Mouse (Mus musculus) right cerebral cortex, postnatal 36 days (tissue): ENCODE data around the gene Rab36.

Experiments
- DNase-seq, 2 experiments: peaks; one replicate each; pipeline ENCODE4 v3.0.0; 2022; ENCODE audit warnings: low spot score in 2 of 2, mixed read lengths in 1 of 2

Gene Rab36

DNA sequence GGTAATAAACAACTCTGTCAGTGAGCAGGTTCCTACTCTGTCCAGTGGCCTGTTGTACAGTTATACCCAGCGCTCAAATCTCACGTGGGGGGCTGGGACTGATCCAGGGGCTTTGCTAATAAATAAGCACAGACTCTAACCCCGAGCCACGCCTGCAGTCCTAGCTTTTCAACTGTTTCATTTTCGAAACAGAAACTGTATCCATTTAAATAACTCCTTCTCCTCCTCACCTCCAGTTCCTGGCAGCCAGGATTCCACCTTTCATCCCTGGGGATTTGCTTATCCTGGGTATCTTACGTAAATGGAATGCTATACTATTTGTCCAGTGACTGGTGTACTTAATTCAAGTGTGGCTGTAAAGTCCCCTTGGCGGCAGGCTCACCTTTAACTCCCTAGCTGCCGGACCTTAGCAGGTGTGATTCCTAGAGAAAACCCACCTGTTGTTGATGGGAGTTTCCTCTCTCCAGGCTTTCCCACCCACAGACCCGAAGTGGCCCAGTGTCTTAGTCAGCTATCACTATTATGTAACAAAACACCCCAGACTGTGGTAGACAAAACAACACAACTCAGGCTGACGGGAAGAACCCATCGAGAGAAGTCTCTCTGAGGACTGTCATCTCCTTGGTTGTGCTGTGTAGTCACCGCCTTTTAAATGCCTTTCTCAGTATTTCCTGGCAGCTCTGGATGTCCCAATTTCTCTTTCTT is 31.9 kb downstream of the Rab36 start:
- DNase-seq = no peak

DNA sequence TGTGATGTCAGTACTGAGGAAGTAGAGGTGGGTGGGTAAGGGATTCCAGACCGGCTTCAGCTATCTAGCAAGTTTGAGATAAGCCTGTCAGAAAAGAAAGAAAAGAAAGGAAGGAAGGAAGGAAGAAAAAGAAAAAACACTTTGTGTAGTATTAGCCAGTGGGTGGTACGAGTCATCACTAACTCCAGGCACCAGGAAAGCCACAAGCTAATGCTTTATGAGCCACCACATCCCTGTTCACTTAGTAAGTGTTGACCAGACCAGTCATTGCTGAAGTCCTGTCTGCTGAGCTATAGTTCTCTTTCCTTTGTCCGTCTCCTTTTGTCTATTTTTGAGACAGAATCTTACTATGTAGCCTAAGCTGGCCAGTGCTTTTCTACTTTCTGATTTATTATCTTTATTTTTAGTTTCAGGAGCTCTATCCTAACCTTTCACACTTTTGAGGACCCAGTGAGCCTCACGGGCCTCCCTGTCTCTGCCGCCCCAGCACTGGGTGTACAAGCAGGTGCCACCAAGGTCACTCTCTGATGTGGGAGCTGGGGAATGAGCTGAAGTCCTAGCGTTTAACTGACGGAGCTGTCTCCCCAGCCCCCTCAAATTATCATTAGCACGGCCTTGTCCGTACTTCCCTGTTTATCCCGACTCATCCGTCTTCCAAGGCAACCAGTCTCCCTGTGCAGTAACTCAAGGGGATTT is 33.6 kb downstream of the Rab36 start:
- no peak for DNase-seq

DNA sequence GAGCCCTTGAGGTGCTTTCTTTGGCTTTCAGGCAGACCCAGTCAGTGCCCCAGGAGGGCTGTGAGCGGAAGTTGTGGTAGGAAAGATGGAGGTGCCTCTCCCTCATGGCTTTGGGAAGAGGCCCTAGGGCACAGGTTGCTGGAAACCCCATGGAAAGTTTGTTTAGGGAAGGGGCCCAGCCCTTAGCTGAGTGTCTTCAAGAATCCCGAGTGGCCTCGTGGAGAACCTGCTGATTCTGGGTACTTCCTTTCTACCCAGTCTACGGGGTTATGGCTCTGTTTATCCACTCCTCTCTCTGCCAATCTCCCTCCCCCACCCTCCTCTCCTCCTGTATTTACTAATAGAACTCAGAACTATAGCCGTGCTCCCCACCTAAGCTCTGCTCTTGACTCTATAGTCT is 38.8 kb downstream of the Rab36 start:
- no peak for DNase-seq

DNA sequence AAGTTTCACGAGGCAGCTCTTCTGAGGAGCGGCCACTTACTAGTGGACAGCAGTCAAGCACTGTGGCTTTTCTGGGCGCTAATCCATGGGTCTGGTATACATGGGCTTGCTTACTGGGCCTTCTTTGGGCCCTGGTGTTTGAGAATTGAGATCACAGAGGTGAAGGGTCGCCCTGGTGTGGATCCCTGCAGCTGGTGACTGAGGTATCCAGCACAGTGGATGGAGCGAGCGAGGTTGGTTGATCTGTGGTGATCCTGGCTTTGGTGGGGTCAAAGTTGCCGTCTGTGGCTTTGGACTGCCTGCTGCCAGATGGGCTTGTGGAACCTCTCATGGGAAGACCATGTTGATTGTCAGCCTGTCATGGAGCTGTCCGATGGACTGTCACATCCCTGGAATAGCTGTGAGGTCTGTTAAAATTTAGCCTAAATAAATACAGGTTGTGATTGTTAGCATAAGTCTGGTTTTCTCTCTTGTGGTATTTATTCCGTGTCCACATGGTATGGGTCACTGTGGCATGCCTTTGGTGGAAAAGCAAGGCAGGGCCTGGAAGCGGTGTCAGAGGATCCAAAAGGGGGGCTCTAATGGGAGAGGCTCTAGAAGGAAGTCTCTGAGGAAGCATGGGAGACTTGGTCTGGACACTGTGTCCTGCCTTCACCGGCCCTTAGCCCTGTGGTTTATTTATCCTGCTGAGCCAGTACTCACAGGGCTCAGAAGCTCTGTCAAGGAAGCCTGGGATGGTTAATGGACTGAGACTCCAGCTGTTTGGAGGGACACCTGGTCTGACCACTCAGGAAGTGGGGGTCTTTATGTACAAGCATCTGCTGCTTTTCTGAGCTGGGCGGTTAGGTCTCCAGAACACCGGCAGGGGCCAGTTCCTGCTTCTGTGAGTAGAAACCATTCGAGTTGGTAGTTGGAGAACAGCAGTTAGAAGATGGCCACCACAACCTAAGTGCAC is 41.6 kb downstream of the Rab36 start:
- DNase-seq = no peak

DNA sequence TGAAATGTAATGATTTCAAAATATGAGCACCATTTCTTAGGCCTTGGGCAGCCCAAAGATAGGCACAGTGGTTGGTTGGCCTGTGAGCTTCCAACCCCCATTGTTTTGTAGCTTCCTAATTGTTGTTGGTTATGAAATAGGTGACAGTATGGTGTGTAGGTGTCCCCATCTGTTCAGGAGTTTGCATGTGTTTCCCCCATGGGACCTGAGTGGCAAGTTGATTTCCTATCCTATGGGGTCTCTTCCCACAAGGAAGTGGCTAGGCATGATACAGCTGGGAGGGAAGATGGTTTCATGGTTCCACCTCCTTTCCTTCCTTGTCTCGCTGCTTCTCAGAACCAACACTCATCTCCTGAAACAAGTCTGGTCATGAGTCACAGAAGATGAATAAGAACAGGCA is 48.5 kb downstream of the Rab36 start:
- DNase-seq = no peak

DNA sequence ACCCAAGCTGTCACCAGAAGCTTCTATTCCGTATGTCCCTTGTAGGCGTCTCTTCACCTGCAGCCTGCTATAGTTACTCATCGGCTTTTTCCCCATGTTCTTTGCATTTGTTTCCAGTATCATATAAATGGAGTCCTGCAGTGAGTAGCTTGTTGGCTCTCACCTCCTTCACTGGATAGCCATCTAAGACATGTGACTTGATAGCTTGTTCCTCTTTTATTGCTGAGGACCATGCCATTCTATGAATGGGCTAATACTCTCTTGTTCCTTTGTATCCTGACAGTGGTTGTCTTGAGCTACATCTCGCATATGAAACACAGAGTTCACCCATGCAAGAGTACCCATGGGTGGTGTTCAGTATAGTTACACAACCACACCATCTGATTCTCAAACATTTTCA is 51.6 kb downstream of the Rab36 start:
- DNase-seq = no peak

DNA sequence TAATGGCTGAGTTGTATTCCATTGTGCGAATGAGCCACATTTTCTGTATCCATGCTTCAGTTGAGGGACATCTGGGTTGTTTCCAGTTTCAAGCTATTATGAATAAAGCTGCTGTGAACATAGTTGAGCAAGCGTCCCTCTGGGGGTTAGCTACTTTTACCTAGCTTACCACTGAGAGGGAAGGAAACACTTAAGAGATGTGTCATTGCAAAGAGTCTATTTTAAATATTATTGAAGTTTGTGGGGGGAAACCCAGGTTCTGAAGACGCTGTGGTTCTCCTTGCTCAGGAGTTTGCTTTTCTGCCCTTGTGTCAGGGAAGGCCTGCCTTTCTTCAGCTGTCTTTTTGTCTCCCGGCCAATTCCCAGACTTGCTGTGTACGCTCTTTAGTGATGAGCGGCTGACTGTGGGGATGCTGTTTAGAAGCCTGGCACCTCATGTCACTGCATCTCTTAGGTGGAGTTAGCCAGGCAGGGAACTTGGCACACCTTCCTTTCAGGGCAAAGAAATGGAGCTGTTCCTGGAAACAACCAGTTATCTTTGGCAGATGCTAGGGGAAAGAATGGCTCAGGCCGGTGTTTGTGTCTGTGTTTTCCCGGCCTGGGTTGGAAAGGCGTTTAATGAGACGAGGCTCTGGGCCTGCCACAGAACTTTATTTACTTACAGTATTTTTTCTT is 54.8 kb downstream of the Rab36 start:
- no peak for DNase-seq

DNA sequence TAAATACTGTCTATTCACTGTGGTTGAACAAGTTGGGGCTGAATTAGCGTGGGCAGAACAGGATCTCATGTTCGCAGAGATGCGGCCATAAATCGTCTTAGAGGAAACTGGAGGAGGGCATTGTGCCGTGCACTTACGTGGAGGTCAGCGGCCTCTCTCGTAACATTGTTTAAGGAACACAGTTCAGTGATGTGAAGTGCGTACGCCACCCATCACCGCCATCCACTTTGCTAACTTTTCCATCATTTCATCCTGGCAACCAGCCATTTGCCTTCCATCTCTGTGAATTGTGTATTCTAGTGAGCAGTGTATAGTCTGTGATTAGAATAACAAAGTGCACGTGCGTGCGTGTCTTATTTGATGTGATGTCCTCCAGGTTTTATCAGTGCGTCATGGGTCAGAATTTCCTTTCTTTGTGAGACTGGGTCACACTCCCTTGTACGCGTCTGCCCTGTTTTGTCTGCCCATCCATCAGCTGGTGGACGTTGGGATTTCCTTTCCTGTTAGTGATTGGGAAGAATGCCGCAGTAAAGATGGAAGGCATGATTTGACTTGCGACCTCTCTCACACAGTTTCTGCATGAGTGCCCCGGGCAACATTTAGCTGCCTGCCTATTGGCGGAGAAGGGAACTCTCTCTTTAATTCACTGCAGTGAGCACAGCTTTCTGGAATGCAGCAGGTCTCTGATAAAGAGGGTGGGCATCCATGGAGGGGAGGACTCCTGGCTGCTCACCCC is 56.6 kb downstream of the Rab36 start:
- DNase-seq = no peak

DNA sequence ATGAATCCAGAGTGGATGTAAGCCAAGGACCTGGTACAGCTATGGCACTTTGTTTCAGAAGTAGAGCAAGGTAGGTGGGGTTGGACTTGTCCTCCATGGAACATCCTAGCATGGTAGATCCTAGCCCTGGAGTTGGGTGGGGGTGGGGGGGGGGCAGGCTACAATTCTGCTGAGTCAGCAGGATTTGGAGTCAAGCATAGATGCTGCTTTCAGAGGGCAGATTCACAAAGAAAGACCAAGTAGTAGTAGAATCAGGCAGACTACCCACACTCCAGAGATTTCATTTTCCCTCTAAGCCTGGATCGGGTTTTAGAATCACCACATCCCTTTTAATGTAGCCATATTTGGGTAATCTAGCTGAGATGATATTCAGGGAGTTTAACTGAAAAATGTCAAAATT is 57.5 kb downstream of the Rab36 start:
- DNase-seq = no peak

DNA sequence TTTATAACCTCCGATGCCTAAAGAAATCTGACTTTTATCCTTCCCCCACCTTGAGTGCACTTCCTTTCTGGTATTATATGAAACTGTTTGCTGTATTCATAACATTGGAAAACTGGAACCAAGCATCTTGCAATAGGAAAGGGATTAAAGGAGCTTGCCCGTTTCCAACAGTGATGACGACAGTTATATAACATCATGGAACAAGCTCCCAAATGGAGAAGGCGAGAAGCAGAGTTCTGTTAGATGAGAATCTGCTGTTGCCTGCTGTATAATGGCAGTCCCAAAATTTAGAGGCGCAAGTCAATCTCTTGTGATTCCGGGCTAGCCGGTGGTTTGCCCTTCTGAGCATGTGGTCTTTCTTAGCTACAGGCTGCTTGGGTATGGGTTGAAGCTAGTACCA is 58.4 kb downstream of the Rab36 start:
- no peak for DNase-seq

DNA sequence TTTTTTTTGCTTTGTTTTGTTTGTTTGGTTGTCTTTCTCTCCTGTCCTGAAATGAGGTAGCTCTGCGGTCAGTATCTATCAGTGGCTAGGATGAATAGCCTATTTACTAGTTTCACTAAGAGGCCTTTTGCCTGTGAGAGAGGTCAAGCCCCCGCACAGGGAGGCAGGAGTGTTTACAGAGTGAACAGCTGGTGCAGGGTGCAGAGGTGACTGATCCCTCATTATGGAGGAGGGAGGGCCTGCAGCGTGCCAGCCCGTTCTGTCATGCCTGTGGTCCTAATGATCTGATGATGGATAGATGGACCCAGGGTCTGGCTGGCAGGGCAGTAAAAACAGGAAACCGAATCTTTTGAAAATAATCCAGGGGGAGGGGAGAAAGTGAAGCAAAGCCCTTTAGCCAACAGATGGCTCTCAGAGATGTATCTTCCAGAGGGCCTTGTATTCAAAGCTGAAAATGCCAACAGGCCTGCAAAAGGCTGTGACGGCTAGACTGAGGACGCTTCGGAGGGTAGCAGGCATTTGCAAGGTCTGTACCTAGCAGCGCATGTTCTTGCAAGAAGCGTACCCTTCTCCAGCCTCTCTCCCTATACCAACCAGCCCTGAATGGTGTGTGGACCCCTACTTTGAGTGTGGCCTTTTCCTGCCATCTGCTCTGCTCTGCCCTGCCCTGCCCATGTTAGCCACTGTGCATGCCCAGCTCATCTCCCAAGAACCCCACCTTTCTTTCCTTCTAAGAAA is 61.8 kb downstream of the Rab36 start:
- no peak for DNase-seq

DNA sequence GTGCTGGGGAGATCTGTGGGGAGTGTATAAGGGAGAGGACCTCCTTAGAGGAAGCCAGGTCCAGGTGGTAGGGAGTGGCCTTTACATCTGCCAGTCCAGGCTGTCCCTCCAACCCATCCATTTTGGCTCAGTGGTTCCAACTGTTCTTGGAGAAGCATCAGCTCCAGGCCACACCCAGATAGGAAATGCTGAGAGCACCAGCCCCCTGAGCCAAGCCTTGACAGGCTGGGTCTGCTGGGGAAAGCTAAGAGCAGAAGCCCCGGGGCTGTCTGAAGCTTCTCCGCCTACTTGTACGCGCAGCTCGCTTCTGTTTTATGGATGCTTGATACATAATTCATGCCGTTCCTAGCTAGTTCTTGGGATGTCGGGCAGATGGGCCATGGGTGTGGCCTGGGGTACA is 63.4 kb downstream of the Rab36 start:
- peak; percentile 45 to 68 for DNase-seq

DNA sequence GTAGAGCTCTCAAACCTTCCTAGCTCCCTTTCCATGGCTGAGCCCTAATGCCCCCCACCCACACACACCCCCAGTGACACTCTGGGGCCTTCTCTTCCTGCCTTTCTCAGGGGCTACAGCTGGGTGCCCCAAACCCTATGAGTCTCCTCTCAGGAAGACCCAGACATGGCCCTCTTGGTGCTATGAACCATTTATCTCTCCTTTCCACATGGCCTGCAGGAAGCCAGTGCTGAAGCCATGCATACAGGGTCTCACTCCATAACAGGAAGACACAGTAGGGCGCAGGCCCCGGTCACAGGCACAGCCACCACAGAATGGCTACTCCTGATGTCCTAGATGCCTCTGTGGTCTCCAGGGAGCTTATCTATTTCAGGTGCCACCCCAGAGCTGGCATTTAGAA is 66.6 kb downstream of the Rab36 start:
- no peak for DNase-seq
